ENCODE assay signal across 26 mouse cellular contexts in the genomic region with DNA sequence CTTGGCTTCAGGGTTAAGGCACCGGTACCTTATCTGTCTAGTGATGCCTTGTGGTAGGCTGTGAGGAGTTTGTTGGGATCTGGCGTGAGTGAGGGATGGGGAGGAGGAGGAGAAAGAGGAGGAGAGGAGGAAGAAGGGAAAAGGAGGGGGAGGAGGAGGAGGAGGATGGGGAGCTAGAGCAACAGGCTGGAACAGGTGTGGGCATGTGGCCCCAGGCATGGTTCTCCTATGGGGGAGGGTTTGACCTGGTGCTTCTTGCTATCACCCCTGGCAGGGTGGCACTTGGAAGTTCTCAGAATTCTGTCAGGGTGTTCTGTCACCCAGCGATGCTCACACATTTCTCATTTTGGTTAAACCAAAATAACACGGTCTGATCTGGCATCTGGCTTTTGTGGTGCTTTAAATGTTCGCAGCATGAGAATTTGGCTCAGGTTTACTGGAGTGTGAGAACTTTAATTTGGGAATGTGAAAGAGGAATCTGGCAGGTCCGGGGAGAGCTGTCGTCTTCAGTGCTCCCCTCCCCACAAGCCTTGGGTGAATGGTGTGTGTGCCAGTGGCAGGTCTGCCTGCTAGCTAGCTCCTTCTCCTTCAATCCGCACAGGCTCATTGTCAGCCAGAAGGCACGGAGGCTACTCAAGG. TPM values are rescaled to one million over a fixed set of nuclear protein-coding genes. Genes with fewer than 3 reads are reported as not detected.
A peak's percentile ranks its signal among the peaks of the same experiment; 100 is the strongest.
DNase-seq lines count a peak whose midpoint lies in the region; ATAC-seq lines count a peak whose summit lies in the region.
"Had no signal": no experiment of that assay in that cellular context is flagged by ENCODE, and none has a peak within 500 bp of the region (broad histone marks: within the 10 kb centered on the region; RNA-seq: fewer than 3 reads in every experiment).

No protein-coding gene starts in this region.

- no peaks in the 10 kb centered on the region for H3K27me3 ChIP-seq in heart, embryonic 10.5 days (ENCODE audit: insufficient read depth, poor library complexity, severe bottlenecking)
- no peaks in the 10 kb centered on the region for H3K27me3 ChIP-seq in heart, embryonic 12.5 days (replicated peaks)
- H3K27me3 ChIP-seq in megakaryocyte, embryonic 14.5 days (replicated peaks) = peaks cover 91% of the 10 kb centered on the region
- H3K27me3 ChIP-seq: embryonic facial prominence, embryonic 15.5 days; forebrain, embryonic 15.5 days; hindbrain, embryonic 12.5 days; kidney, embryonic 15.5 days; limb, embryonic 15.5 days; neural tube, embryonic 15.5 days had no signal

- no peak overlapping the region for H3K9ac ChIP-seq in heart, embryonic 12.5 days
- H3K9ac ChIP-seq: embryonic facial prominence, embryonic 15.5 days; forebrain, embryonic 15.5 days; heart, embryonic 13.5 days; hindbrain, embryonic 12.5 days; kidney, embryonic 15.5 days; limb, embryonic 15.5 days; liver, embryonic 15.5 days; lung, embryonic 15.5 days; neural tube, embryonic 15.5 days had no signal

- H3K4me3 ChIP-seq in heart, embryonic 10.5 days = no peak overlapping the region
- no peak overlapping the region for H3K4me3 ChIP-seq in heart, embryonic 12.5 days
- peak overlapping the region; percentile 3 for H3K4me3 ChIP-seq in megakaryocyte, embryonic 14.5 days (replicated peaks)
- H3K4me3 ChIP-seq: embryonic facial prominence, embryonic 15.5 days; forebrain, embryonic 15.5 days; gastrocnemius, adult 2 months; heart, embryonic 13.5 days; hindbrain, embryonic 12.5 days; kidney, embryonic 15.5 days; limb, embryonic 15.5 days; liver, embryonic 15.5 days; lung, embryonic 15.5 days; midbrain, embryonic 10.5 days; neural tube, embryonic 15.5 days had no signal

- H3K4me1 ChIP-seq in heart, embryonic 10.5 days = peaks cover 49% of the 10 kb centered on the region
- H3K4me1 ChIP-seq in heart, embryonic 12.5 days (replicated peaks) = peaks cover 24% of the 10 kb centered on the region
- H3K4me1 ChIP-seq in megakaryocyte, embryonic 14.5 days = peaks cover 50% of the 10 kb centered on the region

- no peaks in the 10 kb centered on the region for H3K9me3 ChIP-seq in heart, embryonic 10.5 days
- no peaks in the 10 kb centered on the region for H3K9me3 ChIP-seq in heart, embryonic 12.5 days (replicated peaks)
- no peaks in the 10 kb centered on the region for H3K9me3 ChIP-seq in megakaryocyte, embryonic 14.5 days
- H3K9me3 ChIP-seq: embryonic facial prominence, embryonic 15.5 days; forebrain, embryonic 15.5 days; heart, embryonic 13.5 days; hindbrain, embryonic 12.5 days; kidney, embryonic 15.5 days; limb, embryonic 15.5 days; liver, embryonic 15.5 days; lung, embryonic 15.5 days; midbrain, embryonic 10.5 days; neural tube, embryonic 15.5 days had no signal

- DNase-seq in cerebellum, adult 11-12 months = peak; percentile 15
- DNase-seq in cerebellum, postnatal 25 days = no peak
- DNase-seq in heart, embryonic 10.5 days (ENCODE audit: low spot score) = no peak
- peak; percentile 88 for DNase-seq in telencephalon, adult 2 months (ENCODE audit: low read depth, low spot score)
- DNase-seq: adrenal gland, postnatal 14 days; cerebellum, adult 9-10 months; gastrocnemius, adult 2 months; kidney, postnatal 36 days; lung, postnatal 36 days; thymus, postnatal 36 days had no signal

- ATAC-seq in heart, embryonic 12.5 days (ENCODE audit: insufficient number of reproducible peaks, low FRiP score) = no peak
- ATAC-seq in megakaryocyte, adult 5-6 weeks (ENCODE audit: poor library complexity, severe bottlenecking) = no peak
- ATAC-seq: forebrain, embryonic 15.5 days; intestine, postnatal 0 days; midbrain, embryonic 16.5 days had no signal

- peak overlapping the region; percentile 36; the same call in 1 of the 2 replicates for H3K27ac ChIP-seq in heart, embryonic 10.5 days
- H3K27ac ChIP-seq in heart, embryonic 12.5 days (ENCODE audit: poor library complexity, severe bottlenecking) = no peak overlapping the region
- H3K27ac ChIP-seq: embryonic facial prominence, embryonic 15.5 days; forebrain, embryonic 15.5 days; gastrocnemius, adult 2 months; heart, embryonic 13.5 days; hindbrain, embryonic 12.5 days; kidney, embryonic 15.5 days; limb, embryonic 15.5 days; liver, embryonic 15.5 days; lung, embryonic 15.5 days; midbrain, embryonic 10.5 days; neural tube, embryonic 15.5 days had no signal

- H3K36me3 ChIP-seq in heart, embryonic 10.5 days = peaks cover 64% of the 10 kb centered on the region
- peaks cover 65% of the 10 kb centered on the region for H3K36me3 ChIP-seq in heart, embryonic 12.5 days
- H3K36me3 ChIP-seq in megakaryocyte, embryonic 14.5 days (replicated peaks; ENCODE audit: low read length) = no peaks in the 10 kb centered on the region
- H3K36me3 ChIP-seq: liver, embryonic 15.5 days had no signal

- H3K4me2 ChIP-seq in heart, embryonic 12.5 days = no peak overlapping the region
- H3K4me2 ChIP-seq: embryonic facial prominence, embryonic 15.5 days; forebrain, embryonic 15.5 days; heart, embryonic 13.5 days; hindbrain, embryonic 12.5 days; kidney, embryonic 15.5 days; limb, embryonic 15.5 days; liver, embryonic 15.5 days; lung, embryonic 15.5 days; neural tube, embryonic 15.5 days had no signal

- 73% methylated on average over 9 of the region's 9 CpGs for WGBS in heart, embryonic 10.5 days
- WGBS in heart, embryonic 12.5 days = 66% methylated on average over 9 of the region's 9 CpGs

RNA-seq across cellular contexts. Expression of gene Slc4a3, which starts 10.2 kb away (rescaled TPM):
- 20.0 and 29.8 TPM in 2 replicates for polyA plus RNA-seq in heart, embryonic 10.5 days (2016; fragmentation: Nextera tagmentation; extraction: Ambion mirVana)
- polyA plus RNA-seq in heart, embryonic 12.5 days (2016; fragmentation: Nextera tagmentation; extraction: Ambion mirVana) = 32.6 and 35.7 TPM in 2 replicates
- 1.9 TPM in 1 of 2 replicates, not detected in the other for polyA plus RNA-seq in megakaryocyte, embryonic 14.5 days (2012; ENCODE audit: insufficient read depth, low replicate concordance)
- 0.05 TPM in 1 of 2 replicates, not detected in the other for total RNA-seq in megakaryocyte, adult 5-6 weeks (2015)
- total RNA-seq in megakaryocyte, adult 5-6 weeks (2017) = not detected in 2 replicates

RNA-seq across cellular contexts. Expression of gene Stk11ip, which starts 34.9 kb away (rescaled TPM):
- 20.2 and 22.3 TPM in 2 replicates for polyA plus RNA-seq in heart, embryonic 10.5 days (2016; fragmentation: Nextera tagmentation; extraction: Ambion mirVana)
- polyA plus RNA-seq in heart, embryonic 12.5 days (2016; fragmentation: Nextera tagmentation; extraction: Ambion mirVana) = 20.5 and 20.9 TPM in 2 replicates
- 35.7 and 52.7 TPM in 2 replicates for polyA plus RNA-seq in megakaryocyte, embryonic 14.5 days (2012; ENCODE audit: insufficient read depth, low replicate concordance)
- 9.5 and 10.7 TPM in 2 replicates for total RNA-seq in megakaryocyte, adult 5-6 weeks (2015)
- total RNA-seq in megakaryocyte, adult 5-6 weeks (2017) = 17.2 and 20.5 TPM in 2 replicates

RNA-seq across cellular contexts. Expression of gene Inha, which starts 49.4 kb away (rescaled TPM):
- polyA plus RNA-seq in heart, embryonic 10.5 days (2016; fragmentation: Nextera tagmentation; extraction: Ambion mirVana) = 7.8 and 8.2 TPM in 2 replicates
- polyA plus RNA-seq in heart, embryonic 12.5 days (2016; fragmentation: Nextera tagmentation; extraction: Ambion mirVana) = 7.5 and 9.2 TPM in 2 replicates
- 2.3 and 2.4 TPM in 2 replicates for polyA plus RNA-seq in megakaryocyte, embryonic 14.5 days (2012; ENCODE audit: insufficient read depth, low replicate concordance)
- total RNA-seq in megakaryocyte, adult 5-6 weeks (2015) = not detected in 2 replicates
- not detected in 2 replicates for total RNA-seq in megakaryocyte, adult 5-6 weeks (2017)
- total RNA-seq: common myeloid progenitor, adult 5-6 weeks had no signal

RNA-seq across cellular contexts. Expression of gene Obsl1, which starts 50.0 kb away (rescaled TPM):
- polyA plus RNA-seq in heart, embryonic 10.5 days (2016; fragmentation: Nextera tagmentation; extraction: Ambion mirVana) = 103 and 107 TPM in 2 replicates
- polyA plus RNA-seq in heart, embryonic 12.5 days (2016; fragmentation: Nextera tagmentation; extraction: Ambion mirVana) = 137 and 147 TPM in 2 replicates
- 8.6 and 12.9 TPM in 2 replicates for polyA plus RNA-seq in megakaryocyte, embryonic 14.5 days (2012; ENCODE audit: insufficient read depth, low replicate concordance)
- total RNA-seq in megakaryocyte, adult 5-6 weeks (2015) = not detected in 2 replicates
- not detected in 2 replicates for total RNA-seq in megakaryocyte, adult 5-6 weeks (2017)

Comparison
In these comparisons a context has a peak if more than half of its experiments do, and no peak if none do; other contexts are left out.
1. DNase-seq: peak in cerebellum, adult 11-12 months (single experiment) and telencephalon, adult 2 months (single experiment); none in cerebellum, postnatal 25 days (0 of 2) and heart, embryonic 10.5 days (single experiment).